Mouse (Mus musculus): Measurements from ENCODE around the gene Krt18. TPM values are rescaled to one million over a fixed set of nuclear protein-coding genes. Genes with fewer than 3 reads are reported as not detected.

The Krt18 gene
- total RNA-seq, 4 experiments from 2014 or later, result 0.29 to 2.0 (median 0.42) TPM

DNA sequence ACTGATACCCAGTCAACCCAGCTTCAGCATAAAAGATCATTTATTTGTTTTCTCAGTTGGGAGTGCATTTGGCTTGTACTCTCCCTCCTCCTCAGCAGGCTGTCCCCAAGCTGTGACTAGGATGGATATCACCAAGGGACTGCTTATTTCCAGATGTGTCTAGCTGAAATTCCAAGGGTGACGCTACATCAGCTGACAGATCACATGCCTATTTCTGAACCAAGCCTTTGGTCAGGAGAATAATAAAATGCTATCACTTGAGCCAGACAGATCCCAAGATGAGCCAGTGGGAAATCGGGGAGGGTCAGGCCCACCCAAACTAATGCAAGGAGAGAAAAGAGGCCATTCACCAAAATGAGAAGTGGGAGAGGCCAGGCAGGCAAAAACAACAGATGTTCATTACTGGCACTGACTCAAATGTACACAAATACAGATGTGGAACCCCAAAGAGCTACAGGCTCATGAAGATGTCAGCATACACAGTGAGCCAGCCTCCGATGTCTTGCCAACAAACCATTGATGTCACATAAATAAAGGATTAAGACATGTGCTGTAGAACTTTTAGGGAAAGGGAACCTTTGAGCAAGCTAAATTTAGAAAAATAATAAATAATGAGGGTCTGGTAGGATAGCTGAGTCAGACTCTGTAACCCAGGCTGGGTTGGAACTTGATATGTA lies 17.3 kb upstream of the Krt18 start:
- peak in 1 of 2 experiments; percentile 16 for DNase-seq (ENCODE audit: low spot score in 2 of 2)

DNA sequence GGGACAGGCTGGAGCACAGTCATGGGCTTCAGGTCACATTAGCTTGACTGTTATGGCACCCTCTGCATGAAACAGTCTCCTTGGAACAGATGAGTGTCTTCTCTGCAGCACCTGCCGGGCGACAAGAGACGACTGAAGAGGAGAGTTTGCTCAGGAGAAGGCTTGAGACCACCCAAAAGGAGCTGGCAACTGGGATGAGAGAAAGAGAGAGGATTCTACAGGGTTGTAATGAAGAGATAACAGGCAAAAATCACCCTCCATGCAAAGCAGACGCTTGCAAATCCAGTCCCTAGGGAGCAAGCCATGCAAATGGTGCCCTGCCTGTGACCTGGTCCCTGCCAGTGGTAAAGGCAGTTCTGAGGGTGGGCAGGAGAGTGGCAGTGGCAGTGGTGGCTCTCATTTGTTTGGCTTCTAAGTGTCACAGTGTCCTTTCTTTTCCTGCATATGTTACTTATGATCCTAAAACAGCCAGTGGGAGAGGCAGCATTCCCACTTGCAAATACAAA lies 15.7 kb upstream of the Krt18 start:
- no peak for DNase-seq (ENCODE audit: low spot score in 2 of 2)

GRCm38 (mm10) chr15:102013651-102014050 lies 14.3 kb upstream of the Krt18 start:
- DNase-seq (ENCODE audit: low spot score in 2 of 2), result no peak

GRCm38 (mm10) chr15:102014848-102015247 lies 13.1 kb upstream of the Krt18 start:
- no peak for DNase-seq (ENCODE audit: low spot score in 2 of 2)

GRCm38 (mm10) chr15:102016096-102016495 lies 11.9 kb upstream of the Krt18 start:
- DNase-seq (ENCODE audit: low spot score in 2 of 2), result no peak

- no peak for DNase-seq (ENCODE audit: low spot score in 2 of 2)
Observed at GRCm38 (mm10) chr15:102016787-102017186, 11.2 kb upstream of the Krt18 start.

DNA sequence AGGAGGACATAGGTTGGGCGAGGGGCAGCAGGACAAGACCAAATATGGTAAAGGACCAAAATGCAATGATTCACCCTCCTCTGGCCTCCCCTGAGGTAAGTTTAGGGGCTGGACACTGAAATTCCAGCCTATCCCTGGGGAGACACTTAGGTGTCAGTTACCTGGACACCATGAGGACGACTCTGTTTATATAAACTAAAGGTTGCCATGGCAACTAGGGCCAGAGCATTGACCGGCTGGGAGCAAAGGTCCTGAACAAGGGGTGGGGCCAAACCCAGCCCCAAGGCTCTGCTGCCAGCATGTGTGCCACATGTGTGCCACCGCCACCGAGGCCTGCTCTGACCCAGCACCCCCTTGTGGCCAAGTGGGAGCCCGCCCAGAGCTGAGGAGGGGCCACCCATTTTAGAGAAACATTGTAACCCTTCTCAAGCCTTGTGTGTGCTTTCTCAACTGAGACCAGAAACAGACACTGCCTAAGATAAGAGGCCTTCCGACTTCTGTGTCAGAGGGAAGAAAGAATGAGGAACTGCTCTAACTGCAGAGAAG lies 10.0 kb upstream of the Krt18 start:
- no peak for DNase-seq (ENCODE audit: low spot score in 2 of 2)

GRCm38 (mm10) chr15:102022481-102022880 lies 5.5 kb upstream of the Krt18 start:
- DNase-seq (ENCODE audit: low spot score in 2 of 2), result no peak

GRCm38 (mm10) chr15:102023888-102024287 lies 4.1 kb upstream of the Krt18 start:
- no peak for DNase-seq (ENCODE audit: low spot score in 2 of 2)

- DNase-seq (ENCODE audit: low spot score in 2 of 2), result no peak
Observed at GRCm38 (mm10) chr15:102025136-102025872, 2.7 kb upstream of the Krt18 start.

DNA sequence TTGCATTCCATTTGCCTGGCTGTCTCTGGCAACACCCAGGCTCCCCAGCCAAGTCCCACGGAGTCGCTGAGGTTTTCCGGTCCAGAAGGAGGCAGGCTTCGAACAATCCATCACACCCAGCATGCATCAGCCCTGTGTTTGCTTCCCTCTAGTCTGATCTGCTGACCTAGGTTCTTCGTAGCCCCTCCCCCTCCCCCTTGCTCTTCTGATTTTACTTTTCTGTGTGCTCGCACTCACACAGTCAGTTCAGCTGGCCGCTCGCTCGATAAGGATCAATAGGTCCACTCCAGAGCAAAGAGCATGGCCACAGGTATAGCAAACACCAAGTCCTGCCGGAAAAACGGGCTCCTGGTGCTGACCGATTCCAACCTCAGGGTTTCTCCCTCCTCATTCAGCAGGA lies 1.6 kb upstream of the Krt18 start:
- no peak for DNase-seq (ENCODE audit: low spot score in 2 of 2)

DNA sequence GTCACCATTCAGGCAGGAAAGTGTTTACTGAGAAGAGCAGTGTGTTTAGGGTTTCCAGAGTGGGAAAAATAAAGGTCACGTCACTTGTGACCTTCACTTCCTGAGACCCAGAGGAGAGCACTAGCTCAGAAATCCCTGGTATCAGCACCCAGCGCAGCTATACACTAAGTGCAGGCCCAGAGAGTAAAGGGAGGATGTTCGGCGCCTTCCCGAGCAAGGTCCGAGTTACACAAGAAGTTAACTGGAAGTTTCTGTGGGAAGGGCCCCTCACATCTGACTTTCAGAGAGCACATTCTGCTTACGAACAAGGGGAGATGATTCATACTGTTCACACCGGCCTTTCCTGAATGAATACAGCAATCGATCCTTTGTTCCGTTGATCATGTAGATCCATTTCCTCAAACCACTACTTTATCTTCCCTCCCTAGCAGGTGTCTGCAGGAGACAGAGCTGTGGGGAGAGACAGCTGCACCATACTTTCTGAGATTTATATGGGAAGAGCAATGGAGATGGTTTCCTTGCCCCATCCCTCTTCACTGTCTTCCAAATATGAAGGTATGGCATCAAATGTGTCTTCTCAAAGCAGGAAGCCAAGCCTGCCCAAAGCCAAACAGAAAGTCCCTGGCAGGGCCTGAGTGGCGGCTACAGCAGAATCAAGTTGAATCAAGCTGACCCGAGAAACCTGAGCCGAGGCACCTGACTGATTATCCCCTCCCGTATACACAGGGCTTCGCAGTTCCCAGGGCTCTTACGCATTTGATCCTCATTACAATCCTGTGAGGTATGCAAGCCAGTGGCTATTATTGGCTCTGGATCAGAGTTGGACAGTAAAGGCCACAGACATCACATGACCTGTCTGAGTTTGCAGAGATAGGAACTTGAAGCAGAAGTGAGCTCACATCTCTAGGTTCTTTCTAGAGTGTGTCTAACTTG lies 6.4 kb downstream of the Krt18 start:
- no peak for DNase-seq (ENCODE audit: low spot score in 2 of 2)

DNA sequence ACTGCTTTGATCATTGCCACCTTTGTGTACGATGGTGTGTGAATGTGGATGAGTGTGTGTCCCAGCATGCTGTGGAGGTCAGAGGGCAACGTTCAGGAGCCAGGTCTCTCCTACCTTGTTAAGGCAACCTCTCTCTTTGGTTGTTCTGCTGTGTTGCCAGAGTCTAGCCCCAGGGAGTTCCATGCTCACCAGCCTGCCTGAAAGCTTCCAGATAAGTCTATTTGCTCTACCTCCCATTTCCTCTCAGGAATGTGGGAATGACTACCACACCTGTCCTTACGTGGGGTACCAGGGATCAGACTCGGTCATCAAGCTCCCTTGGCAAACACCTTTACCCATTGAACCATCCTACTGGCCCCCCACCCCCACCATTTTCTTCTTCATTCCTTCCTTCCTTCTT lies 12.3 kb downstream of the Krt18 start:
- no peak for DNase-seq (ENCODE audit: low spot score in 2 of 2)

GRCm38 (mm10) chr15:102041951-102042350 lies 14.0 kb downstream of the Krt18 start:
- no peak for DNase-seq (ENCODE audit: low spot score in 2 of 2)

- no peak for DNase-seq (ENCODE audit: low spot score in 2 of 2)
Observed at GRCm38 (mm10) chr15:102044745-102045144, 16.8 kb downstream of the Krt18 start.

- no peak for DNase-seq (ENCODE audit: low spot score in 2 of 2)
Observed at GRCm38 (mm10) chr15:102045691-102046090, 17.7 kb downstream of the Krt18 start.

GRCm38 (mm10) chr15:102048006-102048405 lies 20.0 kb downstream of the Krt18 start:
- DNase-seq (ENCODE audit: low spot score in 2 of 2), result no peak

- DNase-seq (ENCODE audit: low spot score in 2 of 2), result no peak
Observed at GRCm38 (mm10) chr15:102049871-102050270, 21.9 kb downstream of the Krt18 start.

GRCm38 (mm10) chr15:102051920-102052683 lies 24.1 kb downstream of the Krt18 start:
- DNase-seq (ENCODE audit: low spot score in 2 of 2), result peak in 1 of 2 experiments; percentile 18

DNA sequence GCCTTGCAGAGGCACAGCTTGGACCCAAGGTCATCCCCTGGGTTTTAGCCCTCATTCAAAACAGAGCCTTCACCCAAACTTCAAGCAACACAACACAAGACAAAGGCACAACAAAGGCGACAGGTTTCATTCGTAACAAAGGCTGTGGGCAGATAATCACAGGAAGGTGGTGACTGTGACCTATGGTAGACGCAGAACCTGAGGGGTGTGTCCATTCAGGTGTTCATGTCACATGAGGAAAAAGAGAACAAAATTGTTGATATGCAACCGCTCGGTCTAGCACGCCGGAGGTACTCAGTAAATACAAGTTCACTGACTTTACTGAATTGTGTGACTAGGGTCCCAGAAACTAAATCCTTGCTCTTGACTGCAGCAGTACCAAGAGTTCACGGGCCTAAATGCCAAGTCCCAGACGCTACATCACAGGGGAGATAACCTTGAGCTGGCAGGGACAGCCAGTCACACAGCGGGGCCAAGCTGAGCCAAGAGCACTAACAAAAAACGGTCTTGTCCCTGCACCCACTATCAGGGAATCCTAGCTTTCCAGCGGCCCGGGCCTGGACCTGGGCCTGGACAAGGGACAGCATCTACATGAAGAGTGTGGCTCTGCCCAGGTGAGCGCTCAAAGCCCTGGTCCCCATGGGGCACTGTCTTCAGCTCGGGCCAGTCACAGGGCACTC lies 28.7 kb downstream of the Krt18 start:
- no peak for DNase-seq (ENCODE audit: low spot score in 2 of 2)

Measured in gastrocnemius, adult 8-10 months (tissue).